Mouse (Mus musculus): ENCODE measurements around the gene Unc45a. TPM values are rescaled to one million over a fixed set of nuclear protein-coding genes. Genes with fewer than 3 reads are reported as not detected.
A peak's percentile ranks its signal among the peaks of the same experiment; 100 is the strongest.

The Unc45a gene
- polyA plus RNA-seq, 1 experiment from 2014 or later, result 51.4 TPM

GRCm38 (mm10) chr7:80319846-80320496 is 20.8 kb downstream of the Unc45a start:
- ATAC-seq (ENCODE audit: insufficient number of reproducible peaks, low FRiP score, low TSS enrichment, low read depth), result no peak
- 73% methylated on average over 19 of the region's 19 CpGs for WGBS
- Histone ChIP-seq H3K27ac (no peak overlapping the region), H3K4me1 (peaks cover 14% of the 10 kb centered on the region), H3K4me3 (no peak overlapping the region), H3K9ac (no peak overlapping the region), H3K36me3 (peaks cover 47% of the 10 kb centered on the region), H3K4me2 (no peak overlapping the region), H3K27me3 (no peaks in the 10 kb centered on the region), H3K9me3 (no peaks in the 10 kb centered on the region)

GRCm38 (mm10) chr7:80318670-80319069 is 22.1 kb downstream of the Unc45a start:
- Histone ChIP-seq H3K36me3 (peaks cover 59% of the 10 kb centered on the region), H3K4me3 (no peak overlapping the region), H3K9ac (no peak overlapping the region), H3K27ac (peak overlapping the region; percentile 27; the same call in 1 of the 2 replicates), H3K4me1 (peaks cover 13% of the 10 kb centered on the region), H3K4me2 (no peak overlapping the region), H3K27me3 (no peaks in the 10 kb centered on the region), H3K9me3 (no peaks in the 10 kb centered on the region)
- ATAC-seq (ENCODE audit: insufficient number of reproducible peaks, low FRiP score, low TSS enrichment, low read depth), result no peak
- 80% methylated on average over 4 of the region's 4 CpGs for WGBS

GRCm38 (mm10) chr7:80317439-80318115 is 23.2 kb downstream of the Unc45a start:
- H3K36me3 ChIP-seq, result peaks cover 70% of the 10 kb centered on the region
- H3K27ac ChIP-seq, result no peak overlapping the region
- no peak overlapping the region for H3K4me3 ChIP-seq
- ATAC-seq (ENCODE audit: insufficient number of reproducible peaks, low FRiP score, low TSS enrichment, low read depth), result no peak
- no peaks in the 10 kb centered on the region for H3K27me3 ChIP-seq
- no peak overlapping the region for H3K9ac ChIP-seq
- no peak overlapping the region for H3K4me2 ChIP-seq
- H3K9me3 ChIP-seq, result no peaks in the 10 kb centered on the region
- H3K4me1 ChIP-seq, result 0 out of 2 replicates have a peak, but pooled peaks cover 3% of the 10 kb centered on the region
- 76% methylated on average over 1 of the region's 1 CpGs for WGBS

GRCm38 (mm10) chr7:80315733-80316132 is 25.1 kb downstream of the Unc45a start:
- ATAC-seq (ENCODE audit: insufficient number of reproducible peaks, low FRiP score, low TSS enrichment, low read depth), result no peak
- Histone ChIP-seq H3K9ac (no peak overlapping the region), H3K9me3 (no peaks in the 10 kb centered on the region), H3K4me2 (no peak overlapping the region), H3K36me3 (peaks cover 81% of the 10 kb centered on the region), H3K4me3 (no peak overlapping the region), H3K27ac (no peak overlapping the region), H3K4me1 (0 out of 2 replicates have a peak, but pooled peaks cover 3% of the 10 kb centered on the region), H3K27me3 (no peaks in the 10 kb centered on the region)
- 83% methylated on average over 2 of the region's 2 CpGs for WGBS

GRCm38 (mm10) chr7:80310771-80311170 is 30.0 kb downstream of the Unc45a start:
- H3K27ac ChIP-seq, result no peak overlapping the region
- H3K9me3 ChIP-seq, result no peaks in the 10 kb centered on the region
- no peak overlapping the region for H3K4me2 ChIP-seq
- peaks cover 87% of the 10 kb centered on the region for H3K36me3 ChIP-seq
- H3K27me3 ChIP-seq, result no peaks in the 10 kb centered on the region
- no peak overlapping the region for H3K4me3 ChIP-seq
- 82% methylated on average over 7 of the region's 7 CpGs for whole genome bisulfite sequencing
- no peak for ATAC-seq (ENCODE audit: insufficient number of reproducible peaks, low FRiP score, low TSS enrichment, low read depth)
- H3K4me1 ChIP-seq, result no peaks in the 10 kb centered on the region
- no peak overlapping the region for H3K9ac ChIP-seq

- 75% methylated on average over 3 of the region's 3 CpGs for WGBS
- H3K27me3 ChIP-seq, result no peaks in the 10 kb centered on the region
- H3K4me3 ChIP-seq, result no peak overlapping the region
- H3K4me2 ChIP-seq, result no peak overlapping the region
- peaks cover 81% of the 10 kb centered on the region for H3K36me3 ChIP-seq
- no peak overlapping the region for H3K27ac ChIP-seq
- H3K9me3 ChIP-seq, result no peaks in the 10 kb centered on the region
- no peak for ATAC-seq (ENCODE audit: insufficient number of reproducible peaks, low FRiP score, low TSS enrichment, low read depth)
- no peak overlapping the region for H3K9ac ChIP-seq
- no peaks in the 10 kb centered on the region for H3K4me1 ChIP-seq
These were observed 33.0 kb downstream of the Unc45a start for GRCm38 (mm10) chr7:80307766-80308165.

GRCm38 (mm10) chr7:80301522-80301921 is 39.3 kb downstream of the Unc45a start:
- Histone ChIP-seq H3K4me3 (no peak overlapping the region), H3K36me3 (peaks cover 57% of the 10 kb centered on the region), H3K4me2 (no peak overlapping the region), H3K9me3 (no peaks in the 10 kb centered on the region), H3K27me3 (no peaks in the 10 kb centered on the region), H3K9ac (no peak overlapping the region), H3K27ac (no peak overlapping the region), H3K4me1 (0 out of 2 replicates have a peak, but pooled peaks cover 5% of the 10 kb centered on the region)
- no peak for ATAC-seq (ENCODE audit: insufficient number of reproducible peaks, low FRiP score, low TSS enrichment, low read depth)
- 85% methylated on average over 2 of the region's 2 CpGs for WGBS

- H3K9ac ChIP-seq, result no peak overlapping the region
- no peak for ATAC-seq (ENCODE audit: insufficient number of reproducible peaks, low FRiP score, low TSS enrichment, low read depth)
- no peak overlapping the region for H3K27ac ChIP-seq
- no peaks in the 10 kb centered on the region for H3K9me3 ChIP-seq
- H3K4me3 ChIP-seq, result no peak overlapping the region
- H3K4me1 ChIP-seq, result peaks cover 11% of the 10 kb centered on the region; the same call in 1 of the 2 replicates
- H3K27me3 ChIP-seq, result no peaks in the 10 kb centered on the region
- H3K36me3 ChIP-seq, result peaks cover 41% of the 10 kb centered on the region
- no peak overlapping the region for H3K4me2 ChIP-seq
- 95% methylated on average over 3 of the region's 3 CpGs for WGBS
These were observed 41.2 kb downstream of the Unc45a start for GRCm38 (mm10) chr7:80299568-80299967.

- 90% methylated on average over 4 of the region's 4 CpGs for WGBS
- no peaks in the 10 kb centered on the region for H3K27me3 ChIP-seq
- H3K36me3 ChIP-seq, result peaks cover 32% of the 10 kb centered on the region
These were observed 42.1 kb downstream of the Unc45a start for GRCm38 (mm10) chr7:80298754-80299153.

GRCm38 (mm10) chr7:80297041-80297440 is 43.8 kb downstream of the Unc45a start:
- Histone ChIP-seq H3K9me3 (no peaks in the 10 kb centered on the region), H3K27me3 (no peaks in the 10 kb centered on the region), H3K4me3 (no peak overlapping the region), H3K27ac (no peak overlapping the region), H3K4me2 (no peak overlapping the region), H3K36me3 (peaks cover 23% of the 10 kb centered on the region), H3K9ac (no peak overlapping the region), H3K4me1 (peaks cover 11% of the 10 kb centered on the region; the same call in 1 of the 2 replicates)
- 81% methylated on average over 3 of the region's 3 CpGs for WGBS
- ATAC-seq (ENCODE audit: insufficient number of reproducible peaks, low FRiP score, low TSS enrichment, low read depth), result no peak

More at GRCm38 (mm10) chr7:80298754-80299153, 42.1 kb downstream of the Unc45a start:
- Histone ChIP-seq H3K4me3 (no peak overlapping the region), H3K27ac (no peak overlapping the region), H3K4me2 (no peak overlapping the region), H3K9ac (no peak overlapping the region), H3K4me1 (peaks cover 11% of the 10 kb centered on the region; the same call in 1 of the 2 replicates), H3K9me3 (no peaks in the 10 kb centered on the region)
- ATAC-seq (ENCODE audit: insufficient number of reproducible peaks, low FRiP score, low TSS enrichment, low read depth), result no peak

GRCm38 (mm10) chr7:80296462-80296861 is 44.3 kb downstream of the Unc45a start:
- 90% methylated on average over 6 of the region's 6 CpGs for WGBS
- 0 out of 2 replicates have a peak overlapping the region, but pooled peaks have one; percentile 74 for H3K4me3 ChIP-seq
- H3K9ac ChIP-seq, result no peak overlapping the region
- H3K27ac ChIP-seq, result no peak overlapping the region
- no peaks in the 10 kb centered on the region for H3K27me3 ChIP-seq
- no peak overlapping the region for H3K4me2 ChIP-seq
- H3K9me3 ChIP-seq, result no peaks in the 10 kb centered on the region
- no peak for ATAC-seq (ENCODE audit: insufficient number of reproducible peaks, low FRiP score, low TSS enrichment, low read depth)
- peaks cover 11% of the 10 kb centered on the region; the same call in 1 of the 2 replicates for H3K4me1 ChIP-seq
- H3K36me3 ChIP-seq, result peaks cover 17% of the 10 kb centered on the region

Data from limb, embryonic 15.5 days (tissue).